Mouse (Mus musculus) MEL (cell line): ENCODE results near the gene Ndufs8. TPM values are rescaled to one million over a fixed set of nuclear protein-coding genes. Genes with fewer than 3 reads are reported as not detected.

Source experiments
- DNase-seq: peaks from one replicate; pipeline ENCODE4 v3.0.0; 2011; ENCODE audit warnings: low read depth, low spot score
- H3K27ac ChIP-seq: 2 replicates; pipeline ENCODE4 v1.5.1; 2012; ENCODE audit warnings: low read depth, mild to moderate bottlenecking, control low read depth, low read length, moderate library complexity; ENCODE audit not compliant: control insufficient read depth
- H3K27me3 ChIP-seq, 2 experiments: fragments of 150-350 bp in 1 of 2; sonication (generic) in 1 of 2; 2 replicates each; pipeline ENCODE4 v1.6.1; 2012; ENCODE audit warnings: low read length in 2 of 2, mild to moderate bottlenecking in 2 of 2, improper control_type of control experiment in 1 of 2, moderate library complexity in 1 of 2; ENCODE audit not compliant: insufficient read depth in 2 of 2, control insufficient read depth in 1 of 2
- H3K36me3 ChIP-seq, 2 experiments: 2 replicates each; pipeline ENCODE4 v1.6.1; 2012 to 2014; ENCODE audit warnings: low read length in 2 of 2, improper control_type of control experiment in 1 of 2, inconsistent platforms in 1 of 2, mild to moderate bottlenecking in 1 of 2; ENCODE audit not compliant: insufficient read depth in 2 of 2, control insufficient read depth in 1 of 2
- H3K4me1 ChIP-seq, 2 experiments: fragments of 150-350 bp in 1 of 2; sonication (generic) in 1 of 2; 2 replicates each; pipeline ENCODE4 v1.6.1; 2012; ENCODE audit warnings: low read length in 2 of 2, improper control_type of control experiment in 1 of 2, mild to moderate bottlenecking in 1 of 2; ENCODE audit not compliant: insufficient read depth in 2 of 2, control insufficient read depth in 1 of 2
- H3K4me3 ChIP-seq, 2 experiments: fragments of 150-350 bp in 1 of 2; sonication (generic) in 1 of 2; 2 replicates each; pipeline ENCODE4 v1.5.1; 2012; ENCODE audit warnings: low read depth in 2 of 2, low read length in 2 of 2, mild to moderate bottlenecking in 2 of 2, moderate library complexity in 2 of 2, control low read depth in 1 of 2, improper control_type of control experiment in 1 of 2; ENCODE audit not compliant: control insufficient read depth in 1 of 2, insufficient read depth in 1 of 2
- H3K79me2 ChIP-seq: 2 replicates; pipeline ENCODE4 v1.6.1; 2012; ENCODE audit warnings: mild to moderate bottlenecking, low read length, moderate library complexity; ENCODE audit not compliant: control insufficient read depth, poor library complexity, insufficient read depth
- H3K9ac ChIP-seq: 2 replicates; pipeline ENCODE4 v1.6.1; 2012; ENCODE audit warnings: low read depth, mild to moderate bottlenecking, control low read depth, low read length, moderate library complexity; ENCODE audit not compliant: control insufficient read depth, poor library complexity, severe bottlenecking
- H3K9me3 ChIP-seq: fragments of 150-350 bp; sonication (generic); replicated peaks from 2 replicates; pipeline ENCODE4 v1.6.1; 2012; ENCODE audit warnings: mild to moderate bottlenecking, low read length, improper control_type of control experiment, moderate library complexity; ENCODE audit not compliant: insufficient read depth
- CHD1 ChIP-seq: IDR thresholded peaks from 2 replicates; pipeline ENCODE4 v1.6.1; 2012; ENCODE audit warnings: low read depth, mild to moderate bottlenecking, inconsistent platforms, low read length, improper control_type of control experiment
- E2F4 ChIP-seq: IDR thresholded peaks from 2 replicates; pipeline ENCODE4 v1.6.1; 2011; ENCODE audit warnings: low read depth, low read length, improper control_type of control experiment, borderline replicate concordance
- ELF1 ChIP-seq: IDR thresholded peaks from 2 replicates; pipeline ENCODE4 v1.6.1; 2014; ENCODE audit warnings: low read depth, mild to moderate bottlenecking, inconsistent platforms, low read length, improper control_type of control experiment, moderate library complexity
- ETS1 ChIP-seq: IDR thresholded peaks from 2 replicates; pipeline ENCODE4 v1.6.1; 2012; ENCODE audit warnings: low read depth, mild to moderate bottlenecking, inconsistent platforms, low read length, improper control_type of control experiment, moderate library complexity
- GATA1 ChIP-seq: IDR thresholded peaks from 2 replicates; pipeline ENCODE4 v1.6.1; 2011; ENCODE audit warnings: low read depth, low read length, improper control_type of control experiment
- HCFC1 ChIP-seq: IDR thresholded peaks from 2 replicates; pipeline ENCODE4 v1.6.1; 2012; ENCODE audit warnings: low read depth, mild to moderate bottlenecking, inconsistent platforms, low read length, improper control_type of control experiment, moderate library complexity
- JUND ChIP-seq: IDR thresholded peaks from 2 replicates; pipeline ENCODE4 v1.6.1; 2011; ENCODE audit warnings: low read depth, mild to moderate bottlenecking, improper control_type of control experiment, low read length
- MAX ChIP-seq: IDR thresholded peaks from 2 replicates; pipeline ENCODE4 v1.6.1; 2011; ENCODE audit warnings: low read length, improper control_type of control experiment
- MAZ ChIP-seq: IDR thresholded peaks from 2 replicates; pipeline ENCODE4 v1.6.1; 2012; ENCODE audit warnings: low read depth, mild to moderate bottlenecking, inconsistent platforms, low read length, improper control_type of control experiment
- MYC ChIP-seq: IDR thresholded peaks from 2 replicates; pipeline ENCODE4 v1.6.1; 2011; ENCODE audit warnings: low read depth, mild to moderate bottlenecking, low read length, improper control_type of control experiment, moderate library complexity
- NELFE ChIP-seq: IDR thresholded peaks from 2 replicates; pipeline ENCODE4 v1.6.1; 2011; ENCODE audit warnings: low read depth, low read length, improper control_type of control experiment
- NRF1 ChIP-seq: IDR thresholded peaks from 2 replicates; pipeline ENCODE4 v1.6.1; 2014; ENCODE audit warnings: low read depth, mild to moderate bottlenecking, inconsistent platforms, low read length, improper control_type of control experiment, moderate library complexity; ENCODE audit not compliant: poor library complexity, insufficient read depth, severe bottlenecking
- POLR2A ChIP-seq, 2 experiments: IDR thresholded peaks; 2 replicates each; pipeline ENCODE4 v1.6.1; 2011 to 2012; ENCODE audit warnings: low read length in 2 of 2, mild to moderate bottlenecking in 2 of 2, control low read depth in 1 of 2, improper control_type of control experiment in 1 of 2, low read depth in 1 of 2, moderate library complexity in 1 of 2; ENCODE audit not compliant: control insufficient read depth in 1 of 2, insufficient read depth in 1 of 2, poor library complexity in 1 of 2
- POLR2AphosphoS5 ChIP-seq: IDR thresholded peaks from 2 replicates; pipeline ENCODE4 v1.6.1; 2012; ENCODE audit warnings: low read depth, borderline replicate concordance, mild to moderate bottlenecking, inconsistent platforms, low read length, moderate library complexity, mixed read lengths
- SIN3A ChIP-seq: IDR thresholded peaks from 2 replicates; pipeline ENCODE4 v1.6.1; 2012; ENCODE audit warnings: low read length, improper control_type of control experiment, inconsistent platforms
- TAL1 ChIP-seq: IDR thresholded peaks from 2 replicates; pipeline ENCODE4 v1.6.1; 2012; ENCODE audit warnings: mild to moderate bottlenecking, inconsistent platforms, low read length, moderate library complexity, mixed read lengths
- TBP ChIP-seq: IDR thresholded peaks from 2 replicates; pipeline ENCODE4 v1.8.0; 2011; ENCODE audit warnings: low read depth, low read length, improper control_type of control experiment
- TCF12 ChIP-seq: IDR thresholded peaks from 2 replicates; pipeline ENCODE4 v1.6.1; 2014; ENCODE audit warnings: low read depth, mild to moderate bottlenecking, inconsistent platforms, low read length, improper control_type of control experiment, moderate library complexity
- USF2 ChIP-seq, 2 experiments: IDR thresholded peaks; 2 replicates each; pipeline ENCODE4 v1.6.1; 2011 to 2012; ENCODE audit warnings: improper control_type of control experiment in 2 of 2, low read length in 2 of 2, borderline replicate concordance in 1 of 2, inconsistent platforms in 1 of 2, low read depth in 1 of 2, mild to moderate bottlenecking in 1 of 2; ENCODE audit not compliant: insufficient read depth in 1 of 2
- polyA plus RNA-seq, 2 experiments: library from polyadenylated mRNA; stranded (reverse) in 1 of 2; unstranded in 1 of 2; fragments of >175 nt in 1 of 2; fragments of >200 nt in 1 of 2; gene quantifications; 2 replicates each; pipeline versions ENCODE4 v1.2.1 to v1.2.4; 2012; ENCODE audit warnings: low replicate concordance in 2 of 2, low read depth in 1 of 2; ENCODE audit not compliant: insufficient read length in 2 of 2, insufficient read depth in 1 of 2, missing spikeins in 1 of 2
- total RNA-seq: library from RNA; depleted of rRNA; stranded (reverse); fragments of 300-350 nt; gene quantifications from 2 replicates; pipeline ENCODE4 v1.2.3, GENCODE M21; 2012

Ndufs8 gene
- total and polyA plus RNA-seq, 3 experiments = 205 to 243 TPM; not detected in 1

GRCm38 (mm10) chr19:3935032-3935895 lies 22.7 kb upstream of the Ndufs8 start, which contains the start of gene Unc93b1:
Unc93b1 (plus strand) TSS chr19:3935186.
- H3K27me3 ChIP-seq = no peaks in the 10 kb centered on the region; a peak in 1 of 4 replicates
- H3K9ac ChIP-seq = peak within 1 kb of the TSS; percentile 53
- no peak within 1 kb of the TSS for H3K27ac ChIP-seq
- peaks cover 0 to under 1% of the 10 kb centered on the region in 2 experiments; a peak in 1 of 4 replicates for H3K36me3 ChIP-seq
- H3K4me3 ChIP-seq = peak within 1 kb of the TSS; percentile 69 to 83
- H3K9me3 ChIP-seq = no peaks in the 10 kb centered on the region
- peaks cover 0 to 13% of the 10 kb centered on the region in 2 experiments; a peak in 3 of 4 replicates for H3K4me1 ChIP-seq
- TF ChIP-seq E2F4 (no peak), GATA1 (no peak), SIN3A (peak; percentile 52), MYC (no peak), MAX (0 out of 2 replicates have a peak, but pooled peaks have one; percentile 7), ETS1 (peak; percentile 34; the same call in 1 of the 2 replicates), POLR2A (IDR thresholded peaks at IDR 0.05; ENCODE audit: control insufficient read depth in 1 of 2, insufficient read depth in 1 of 2, low read depth in 1 of 2, low read length in 2 of 2, poor library complexity in 1 of 2) (peak in 1 of 2 experiments; percentile 31; a peak in 1 of 4 replicates), TCF12 (0 out of 2 replicates have a peak, but pooled peaks have one; percentile 18), HCFC1 (peak; percentile 45; the same call in 1 of the 2 replicates), ELF1 (peak; percentile 42; the same call in 1 of the 2 replicates), NELFE (peak; percentile 25; the same call in 1 of the 2 replicates), MAZ (0 out of 2 replicates have a peak, but pooled peaks have one; percentile 29)
- no peaks in the 10 kb centered on the region; the same call in 1 of the 2 replicates for H3K79me2 ChIP-seq
- peak; percentile 88 for DNase-seq

- H3K4me3 ChIP-seq = no peak overlapping the region
- no peak for DNase-seq
- no peaks in the 10 kb centered on the region for H3K9me3 ChIP-seq
- H3K79me2 ChIP-seq = no peaks in the 10 kb centered on the region; the same call in 1 of the 2 replicates
- H3K4me1 ChIP-seq = peaks cover 0 to 18% of the 10 kb centered on the region in 2 experiments; a peak in 3 of 4 replicates
- H3K36me3 ChIP-seq = peaks cover 0 to 2% of the 10 kb centered on the region in 2 experiments; a peak in 2 of 4 replicates
- no peak overlapping the region for H3K9ac ChIP-seq
- H3K27ac ChIP-seq = no peak overlapping the region
- TF ChIP-seq MYC (no peak), POLR2AphosphoS5 (no peak), USF2 (IDR thresholded peaks at IDR 0.05; ENCODE audit: borderline replicate concordance in 1 of 2, insufficient read depth in 1 of 2, low read depth in 1 of 2, low read length in 2 of 2) (no peak), TBP (no peak), CHD1 (no peak), NRF1 (no peak), TAL1 (no peak), JUND (no peak)
- no peaks in the 10 kb centered on the region; a peak in 1 of 4 replicates for H3K27me3 ChIP-seq
Observed at GRCm38 (mm10) chr19:3931716-3932115, 19.1 kb upstream of the Ndufs8 start.
